Mouse (Mus musculus) adrenal gland, postnatal 10 days (tissue): ENCODE measurements around the gene Klkb1. TPM values are rescaled to one million over a fixed set of nuclear protein-coding genes. Genes with fewer than 3 reads are reported as not detected.
"Not testable (repeated sequence)": the region's sequence is repeated elsewhere in the genome, so short reads cannot be mapped to it uniquely, and the experiment has no call there.

Source experiments
- DNase-seq: peaks from one replicate; pipeline ENCODE4 v3.0.0; 2021; ENCODE audit warnings: mixed read lengths
- long read RNA-seq, 2 experiments: library from polyadenylated mRNA; stranded (forward); transcript quantifications; one replicate each; pipeline ENCODE4 v2.0.0; 2021
- total RNA-seq, 2 experiments: library from RNA; stranded (reverse); gene quantifications; 2 replicates each; pipeline ENCODE4 v1.2.3; 2021

The Klkb1 gene
- 10 to 100 TPM in 1 of 2 experiments, 1 to 10 TPM in 1; 5.3 to 11.7 TPM for total RNA-seq
- long read RNA-seq, experiment 1, full-length matches to known transcripts = 5 of 11 reads
- long read RNA-seq, experiment 1, partial matches to known transcripts = 0 of 11 reads
- long read RNA-seq, experiment 1, other reads (novel, unspliced or antisense) = 6 of 11 reads
- long read RNA-seq, experiment 2, partial matches to known transcripts = 0 of 1 reads
- long read RNA-seq, experiment 2, other reads (novel, unspliced or antisense) = 1 of 1 reads

DNA sequence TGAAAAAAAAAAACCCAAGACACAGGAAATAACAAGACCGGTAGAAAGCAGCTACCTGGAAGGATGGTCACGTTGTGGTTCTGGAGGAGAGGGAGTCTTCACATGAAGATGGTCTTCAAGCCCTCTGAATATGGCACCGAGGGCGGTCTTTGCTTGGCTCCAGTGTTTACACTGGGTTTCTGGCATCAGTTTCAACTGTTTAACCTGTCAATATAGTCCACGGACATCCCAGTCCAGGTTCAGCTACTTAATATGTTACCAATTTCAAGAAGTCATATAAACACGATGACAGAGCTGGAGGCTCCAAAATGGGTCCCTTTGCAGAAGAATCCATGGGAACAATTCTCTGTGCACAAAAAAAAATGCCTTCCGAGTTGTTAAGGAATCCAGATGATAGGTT lies at the start of gene Klkb1:
TSS of gene Klkb1 (minus strand) at position 173 of the 400 bp plus-strand sequence.
- no peak for DNase-seq

DNA sequence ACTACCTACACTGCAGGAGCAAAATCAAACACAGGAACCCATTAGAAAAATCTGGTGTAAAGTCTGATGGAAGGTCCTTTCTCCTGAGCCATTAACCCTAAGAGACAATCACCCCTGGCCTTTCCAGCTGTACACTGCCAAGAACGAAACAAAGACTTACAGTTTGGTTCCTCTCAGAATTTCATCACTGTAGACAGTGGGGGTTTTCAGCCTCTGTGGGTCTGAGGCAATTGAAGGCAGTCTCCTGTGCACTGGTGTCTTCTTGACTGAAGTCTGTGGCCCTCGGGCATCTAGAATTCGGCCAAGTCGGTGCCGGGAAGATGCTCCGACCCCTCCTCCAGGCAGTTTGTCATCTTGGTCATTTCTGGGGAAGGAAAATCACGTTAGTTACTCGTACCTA lies 49.6 kb upstream of the Klkb1 start:
- DNase-seq = no peak

- DNase-seq = no peak
Observed at GRCm38 (mm10) chr8:45341630-45342628, 47.3 kb upstream of the Klkb1 start.

GRCm38 (mm10) chr8:45333493-45333892 lies 38.8 kb upstream of the Klkb1 start:
- DNase-seq = peak; percentile 57

GRCm38 (mm10) chr8:45332685-45333409 lies 38.2 kb upstream of the Klkb1 start, which contains the start of gene Cyp4v3:
Cyp4v3 (minus strand) TSS chr8:45333216.
- peak; percentile 83 for DNase-seq

GRCm38 (mm10) chr8:45330856-45331255 lies 36.2 kb upstream of the Klkb1 start:
- no peak for DNase-seq

GRCm38 (mm10) chr8:45329206-45329980 lies 34.7 kb upstream of the Klkb1 start:
- DNase-seq = peak; percentile 14

GRCm38 (mm10) chr8:45327076-45327475 lies 32.4 kb upstream of the Klkb1 start:
- not testable (repeated sequence) for DNase-seq

- DNase-seq = no peak
Observed at GRCm38 (mm10) chr8:45324151-45324550, 29.5 kb upstream of the Klkb1 start.

- DNase-seq = no peak
Observed at GRCm38 (mm10) chr8:45321365-45321764, 26.7 kb upstream of the Klkb1 start.

DNA sequence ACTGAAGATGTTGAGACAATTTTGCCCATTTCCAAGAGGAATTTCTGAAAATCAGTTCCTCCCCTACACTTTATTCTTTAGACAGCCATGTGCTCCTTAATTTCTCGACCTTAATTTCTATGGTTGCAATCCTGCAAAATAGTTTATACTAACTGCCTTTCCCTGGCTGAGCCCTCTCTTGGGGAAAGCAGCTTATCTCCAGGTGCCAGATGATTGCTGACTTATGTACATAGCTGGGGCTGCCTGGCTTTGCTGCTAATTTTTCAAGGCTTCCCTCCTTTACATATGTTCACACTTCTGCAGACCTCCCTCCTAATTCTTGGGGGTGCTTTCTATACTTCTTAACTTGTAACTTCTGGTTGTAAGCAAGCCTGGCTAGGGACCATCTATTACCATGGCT lies 26.3 kb upstream of the Klkb1 start:
- DNase-seq = no peak

DNA sequence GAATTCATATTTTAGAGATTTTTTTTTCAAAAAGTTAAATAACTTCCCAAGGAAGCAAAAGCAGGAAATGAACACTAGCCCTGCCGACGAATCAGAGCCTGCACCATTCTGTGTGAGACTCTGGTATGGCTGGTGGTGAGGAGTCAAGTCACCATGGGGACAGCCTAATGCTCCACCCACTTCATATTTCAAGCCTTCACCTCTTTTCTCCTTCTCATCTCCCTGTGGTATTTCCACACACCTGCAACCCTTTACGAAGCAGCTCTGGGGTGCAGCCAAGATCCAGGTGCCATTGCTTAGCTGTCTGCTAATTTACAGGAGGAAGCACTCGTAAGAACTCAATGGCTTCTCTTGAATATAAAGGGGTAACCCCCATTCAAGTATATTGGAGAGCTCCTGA lies 16.3 kb upstream of the Klkb1 start:
- no peak for DNase-seq

GRCm38 (mm10) chr8:45308366-45308765 lies 13.7 kb upstream of the Klkb1 start, which contains the start of gene Gm45753:
Gm45753 (minus strand) TSS chr8:45308466.
- DNase-seq = no peak

- no peak for DNase-seq
Observed at GRCm38 (mm10) chr8:45305479-45305878, 10.8 kb upstream of the Klkb1 start.

DNA sequence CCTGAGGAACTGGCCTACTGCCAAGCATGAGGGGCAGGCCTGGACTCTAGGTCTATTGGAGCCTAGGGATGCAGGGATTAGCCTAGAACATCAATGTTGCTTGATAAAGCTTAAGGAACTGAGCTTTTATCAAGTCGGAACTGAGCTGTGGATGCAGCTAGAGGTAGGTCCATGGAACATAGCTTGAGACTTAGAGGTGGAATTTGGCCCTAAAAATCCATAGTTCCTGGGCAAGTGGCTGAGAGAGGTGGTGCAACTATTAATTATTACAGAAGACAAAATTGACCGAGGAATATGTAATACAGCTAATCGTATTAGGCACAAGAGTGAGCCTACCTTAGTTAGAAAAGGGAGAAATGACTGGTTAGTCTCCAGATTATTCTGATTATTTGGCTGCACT lies 9.7 kb upstream of the Klkb1 start:
- no peak for DNase-seq

DNA sequence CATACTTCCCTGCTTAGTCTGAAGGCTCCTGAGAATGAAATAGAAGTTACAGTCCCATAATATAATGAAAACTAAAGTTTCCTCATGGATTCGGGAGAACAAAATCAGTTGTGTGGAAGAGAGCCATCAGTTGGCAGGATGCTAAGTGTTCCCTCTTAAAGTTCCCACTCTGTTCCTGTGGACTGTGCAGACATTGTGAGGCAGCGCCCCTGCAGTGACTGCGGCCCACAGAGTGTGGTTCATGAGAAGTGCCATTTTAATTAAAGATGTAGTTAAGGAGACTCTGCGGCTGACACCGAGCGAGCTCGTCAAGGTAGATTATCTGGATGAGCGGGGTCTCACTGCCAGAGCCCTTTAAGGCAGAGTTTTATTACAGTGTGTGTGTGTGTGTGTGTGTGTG lies 7.7 kb upstream of the Klkb1 start:
- no peak for DNase-seq

GRCm38 (mm10) chr8:45295276-45295675 lies 617 bp upstream of the Klkb1 start:
- DNase-seq = no peak

DNA sequence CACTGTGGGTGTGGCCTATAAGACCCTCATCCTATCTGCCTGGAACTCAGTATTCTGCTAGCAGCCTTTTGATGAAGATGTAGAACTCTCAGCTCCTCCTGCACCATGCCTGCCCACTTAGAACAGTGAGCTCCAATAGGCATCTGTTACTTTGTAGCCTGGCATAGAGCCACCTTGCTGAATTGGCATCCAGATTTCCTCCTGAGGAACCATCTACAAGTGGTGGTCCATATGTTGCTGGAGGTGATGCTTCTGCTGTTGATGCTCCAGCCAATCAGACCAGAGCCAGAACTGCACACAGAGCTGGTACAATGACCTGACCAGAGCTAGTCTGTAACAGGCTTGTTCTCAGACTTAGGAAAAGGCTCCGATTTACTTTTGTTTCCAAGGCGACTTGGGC lies 2.9 kb downstream of the Klkb1 start:
- DNase-seq = no peak

DNA sequence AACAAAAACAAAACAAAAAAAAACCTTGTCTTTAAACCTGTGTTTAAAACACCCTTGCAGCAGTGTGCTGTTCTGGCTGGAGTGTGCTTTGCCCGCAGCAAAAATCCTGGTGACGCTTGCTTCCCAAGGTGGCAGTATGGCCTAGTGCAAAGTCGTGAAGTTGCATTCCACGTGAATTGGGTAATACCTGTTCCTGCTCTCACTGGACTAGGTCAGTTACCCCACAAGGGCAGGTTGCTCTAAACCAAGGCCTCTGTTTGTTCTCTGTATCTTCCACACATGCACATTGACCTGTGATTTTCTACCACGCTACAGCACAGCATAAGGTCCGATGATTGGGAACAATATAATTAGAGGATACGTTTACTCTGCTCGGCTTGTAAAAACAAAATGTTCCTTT lies 13.0 kb downstream of the Klkb1 start:
- DNase-seq = no peak

GRCm38 (mm10) chr8:45277453-45277852 lies 17.2 kb downstream of the Klkb1 start:
- DNase-seq = no peak

- no peak for DNase-seq
Observed at GRCm38 (mm10) chr8:45274317-45274716, 20.3 kb downstream of the Klkb1 start.

- peak; percentile 28 for DNase-seq
Observed at GRCm38 (mm10) chr8:45269056-45269455, 25.6 kb downstream of the Klkb1 start.
